Mouse (Mus musculus) MEL (cell line): ENCODE data around the gene Nexn. TPM values are rescaled to one million over a fixed set of nuclear protein-coding genes. Genes with fewer than 3 reads are reported as not detected.

Source experiments
- DNase-seq: peaks from one replicate; pipeline ENCODE4 v3.0.0; 2011; ENCODE audit warnings: low read depth, low spot score
- H3K27ac ChIP-seq: 2 replicates; pipeline ENCODE4 v1.5.1; 2012; ENCODE audit warnings: low read depth, mild to moderate bottlenecking, control low read depth, low read length, moderate library complexity; ENCODE audit not compliant: control insufficient read depth
- H3K27me3 ChIP-seq, 2 experiments: fragments of 150-350 bp in 1 of 2; sonication (generic) in 1 of 2; 2 replicates each; pipeline ENCODE4 v1.6.1; 2012; ENCODE audit warnings: low read length in 2 of 2, mild to moderate bottlenecking in 2 of 2, improper control_type of control experiment in 1 of 2, moderate library complexity in 1 of 2; ENCODE audit not compliant: insufficient read depth in 2 of 2, control insufficient read depth in 1 of 2
- H3K36me3 ChIP-seq, 2 experiments: 2 replicates each; pipeline ENCODE4 v1.6.1; 2012 to 2014; ENCODE audit warnings: low read length in 2 of 2, improper control_type of control experiment in 1 of 2, inconsistent platforms in 1 of 2, mild to moderate bottlenecking in 1 of 2; ENCODE audit not compliant: insufficient read depth in 2 of 2, control insufficient read depth in 1 of 2
- H3K4me1 ChIP-seq, 2 experiments: fragments of 150-350 bp in 1 of 2; sonication (generic) in 1 of 2; 2 replicates each; pipeline ENCODE4 v1.6.1; 2012; ENCODE audit warnings: low read length in 2 of 2, improper control_type of control experiment in 1 of 2, mild to moderate bottlenecking in 1 of 2; ENCODE audit not compliant: insufficient read depth in 2 of 2, control insufficient read depth in 1 of 2
- H3K4me3 ChIP-seq, 2 experiments: fragments of 150-350 bp in 1 of 2; sonication (generic) in 1 of 2; 2 replicates each; pipeline ENCODE4 v1.5.1; 2012; ENCODE audit warnings: low read depth in 2 of 2, low read length in 2 of 2, mild to moderate bottlenecking in 2 of 2, moderate library complexity in 2 of 2, control low read depth in 1 of 2, improper control_type of control experiment in 1 of 2; ENCODE audit not compliant: control insufficient read depth in 1 of 2, insufficient read depth in 1 of 2
- H3K79me2 ChIP-seq: 2 replicates; pipeline ENCODE4 v1.6.1; 2012; ENCODE audit warnings: mild to moderate bottlenecking, low read length, moderate library complexity; ENCODE audit not compliant: control insufficient read depth, poor library complexity, insufficient read depth
- H3K9ac ChIP-seq: 2 replicates; pipeline ENCODE4 v1.6.1; 2012; ENCODE audit warnings: low read depth, mild to moderate bottlenecking, control low read depth, low read length, moderate library complexity; ENCODE audit not compliant: control insufficient read depth, poor library complexity, severe bottlenecking
- H3K9me3 ChIP-seq: fragments of 150-350 bp; sonication (generic); replicated peaks from 2 replicates; pipeline ENCODE4 v1.6.1; 2012; ENCODE audit warnings: mild to moderate bottlenecking, low read length, improper control_type of control experiment, moderate library complexity; ENCODE audit not compliant: insufficient read depth
- BHLHE40 ChIP-seq: IDR thresholded peaks from 2 replicates; pipeline ENCODE4 v1.6.1; 2012; ENCODE audit warnings: low read depth, mild to moderate bottlenecking, inconsistent platforms, low read length, improper control_type of control experiment, borderline replicate concordance
- ELF1 ChIP-seq: IDR thresholded peaks from 2 replicates; pipeline ENCODE4 v1.6.1; 2014; ENCODE audit warnings: low read depth, mild to moderate bottlenecking, inconsistent platforms, low read length, improper control_type of control experiment, moderate library complexity
- EP300 ChIP-seq, 2 experiments: IDR thresholded peaks; 2 replicates each; pipeline ENCODE4 v1.6.1; 2011; ENCODE audit warnings: improper control_type of control experiment in 2 of 2, low read length in 2 of 2, low read depth in 1 of 2, mild to moderate bottlenecking in 1 of 2
- ETS1 ChIP-seq: IDR thresholded peaks from 2 replicates; pipeline ENCODE4 v1.6.1; 2012; ENCODE audit warnings: low read depth, mild to moderate bottlenecking, inconsistent platforms, low read length, improper control_type of control experiment, moderate library complexity
- GATA1 ChIP-seq: IDR thresholded peaks from 2 replicates; pipeline ENCODE4 v1.6.1; 2011; ENCODE audit warnings: low read depth, low read length, improper control_type of control experiment
- JUND ChIP-seq: IDR thresholded peaks from 2 replicates; pipeline ENCODE4 v1.6.1; 2011; ENCODE audit warnings: low read depth, mild to moderate bottlenecking, improper control_type of control experiment, low read length
- KAT2A ChIP-seq: conservative IDR thresholded peaks from 2 replicates; pipeline ENCODE4 v1.6.1; 2012; ENCODE audit warnings: low read depth, low read length, improper control_type of control experiment, inconsistent platforms
- MAFK ChIP-seq: IDR thresholded peaks from 2 replicates; pipeline ENCODE4 v1.6.1; 2011; ENCODE audit warnings: low read depth, mild to moderate bottlenecking, low read length, improper control_type of control experiment, borderline replicate concordance
- MAX ChIP-seq: IDR thresholded peaks from 2 replicates; pipeline ENCODE4 v1.6.1; 2011; ENCODE audit warnings: low read length, improper control_type of control experiment
- MXI1 ChIP-seq: IDR thresholded peaks from 2 replicates; pipeline ENCODE4 v1.6.1; 2011; ENCODE audit warnings: mild to moderate bottlenecking, low read depth, low read length, improper control_type of control experiment
- MYB ChIP-seq: IDR thresholded peaks from 2 replicates; pipeline ENCODE4 v1.6.1; 2011; ENCODE audit warnings: mild to moderate bottlenecking, low read depth, low read length, improper control_type of control experiment
- MYC ChIP-seq: IDR thresholded peaks from 2 replicates; pipeline ENCODE4 v1.6.1; 2011; ENCODE audit warnings: low read depth, mild to moderate bottlenecking, low read length, improper control_type of control experiment, moderate library complexity
- POLR2A ChIP-seq, 2 experiments: IDR thresholded peaks; 2 replicates each; pipeline ENCODE4 v1.6.1; 2011 to 2012; ENCODE audit warnings: low read length in 2 of 2, mild to moderate bottlenecking in 2 of 2, control low read depth in 1 of 2, improper control_type of control experiment in 1 of 2, low read depth in 1 of 2, moderate library complexity in 1 of 2; ENCODE audit not compliant: control insufficient read depth in 1 of 2, insufficient read depth in 1 of 2, poor library complexity in 1 of 2
- POLR2AphosphoS5 ChIP-seq: IDR thresholded peaks from 2 replicates; pipeline ENCODE4 v1.6.1; 2012; ENCODE audit warnings: low read depth, borderline replicate concordance, mild to moderate bottlenecking, inconsistent platforms, low read length, moderate library complexity, mixed read lengths
- RCOR1 ChIP-seq: IDR thresholded peaks from 2 replicates; pipeline ENCODE4 v1.6.1; 2012; ENCODE audit warnings: low read depth, mild to moderate bottlenecking, inconsistent platforms, low read length, improper control_type of control experiment
- SIN3A ChIP-seq: IDR thresholded peaks from 2 replicates; pipeline ENCODE4 v1.6.1; 2012; ENCODE audit warnings: low read length, improper control_type of control experiment, inconsistent platforms
- TAL1 ChIP-seq: IDR thresholded peaks from 2 replicates; pipeline ENCODE4 v1.6.1; 2012; ENCODE audit warnings: mild to moderate bottlenecking, inconsistent platforms, low read length, moderate library complexity, mixed read lengths
- TCF12 ChIP-seq: IDR thresholded peaks from 2 replicates; pipeline ENCODE4 v1.6.1; 2014; ENCODE audit warnings: low read depth, mild to moderate bottlenecking, inconsistent platforms, low read length, improper control_type of control experiment, moderate library complexity
- USF1 ChIP-seq: IDR thresholded peaks from 2 replicates; pipeline ENCODE4 v1.6.1; 2014; ENCODE audit warnings: low read depth, mild to moderate bottlenecking, inconsistent platforms, low read length, improper control_type of control experiment, moderate library complexity
- USF2 ChIP-seq, 2 experiments: IDR thresholded peaks; 2 replicates each; pipeline ENCODE4 v1.6.1; 2011 to 2012; ENCODE audit warnings: improper control_type of control experiment in 2 of 2, low read length in 2 of 2, borderline replicate concordance in 1 of 2, inconsistent platforms in 1 of 2, low read depth in 1 of 2, mild to moderate bottlenecking in 1 of 2; ENCODE audit not compliant: insufficient read depth in 1 of 2
- ZC3H11A ChIP-seq: IDR thresholded peaks from 2 replicates; pipeline ENCODE4 v1.6.1; 2012; ENCODE audit warnings: low read depth, mild to moderate bottlenecking, inconsistent platforms, low read length, improper control_type of control experiment
- ZKSCAN1 ChIP-seq: IDR thresholded peaks from 2 replicates; pipeline ENCODE4 v1.6.1; 2012; ENCODE audit warnings: low read depth, mild to moderate bottlenecking, inconsistent platforms, low read length, improper control_type of control experiment, moderate library complexity
- ZNF384 ChIP-seq: IDR thresholded peaks from 2 replicates; pipeline ENCODE4 v1.6.1; 2012; ENCODE audit warnings: low read depth, mild to moderate bottlenecking, inconsistent platforms, low read length, improper control_type of control experiment
- polyA plus RNA-seq, 2 experiments: library from polyadenylated mRNA; stranded (reverse) in 1 of 2; unstranded in 1 of 2; fragments of >175 nt in 1 of 2; fragments of >200 nt in 1 of 2; gene quantifications; 2 replicates each; pipeline versions ENCODE4 v1.2.1 to v1.2.4; 2012; ENCODE audit warnings: low replicate concordance in 2 of 2, low read depth in 1 of 2; ENCODE audit not compliant: insufficient read length in 2 of 2, insufficient read depth in 1 of 2, missing spikeins in 1 of 2
- total RNA-seq: library from RNA; depleted of rRNA; stranded (reverse); fragments of 300-350 nt; gene quantifications from 2 replicates; pipeline ENCODE4 v1.2.3, GENCODE M21; 2012

Gene Nexn
- total and polyA plus RNA-seq, 3 experiments, result 0.19 to 0.96 TPM; not detected in 1

GRCm38 (mm10) chr3:152231333-152232100, 34.6 kb downstream of the Nexn start:
- Histone ChIP-seq H3K4me1 (peaks cover 3 to 14% of the 10 kb centered on the region in 2 experiments), H3K9ac (no peak overlapping the region), H3K36me3 (peaks cover 38 to 81% of the 10 kb centered on the region in 2 experiments), H3K79me2 (peaks cover 7% of the 10 kb centered on the region; the same call in 1 of the 2 replicates), H3K27me3 (no peaks in the 10 kb centered on the region), H3K4me3 (no peak overlapping the region), H3K9me3 (no peaks in the 10 kb centered on the region), H3K27ac (no peak overlapping the region)
- TF ChIP-seq BHLHE40 (peak; percentile 90), EP300 (IDR thresholded peaks at IDR 0.05; ENCODE audit: low read depth in 1 of 2, low read length in 2 of 2) (peak; percentile 77 to 87), MXI1 (peak; percentile 89), JUND (no peak), MAFK (no peak), GATA1 (peak; percentile 87), SIN3A (peak; percentile 90), MAX (peak; percentile 82), ZNF384 (no peak), TCF12 (peak; percentile 95), ZKSCAN1 (no peak), KAT2A (no peak), ELF1 (no peak), ETS1 (peak; percentile 87), RCOR1 (peak; percentile 61; the same call in 1 of the 2 replicates), POLR2A (IDR thresholded peaks at IDR 0.05; ENCODE audit: control insufficient read depth in 1 of 2, insufficient read depth in 1 of 2, low read depth in 1 of 2, low read length in 2 of 2, poor library complexity in 1 of 2) (no peak; a peak in 1 of 4 replicates), TAL1 (peak; percentile 74), MYB (0 out of 2 replicates have a peak, but pooled peaks have one; percentile 28), POLR2AphosphoS5 (no peak), ZC3H11A (no peak), MYC (peak; percentile 73; the same call in 1 of the 2 replicates), USF1 (peak; percentile 67), USF2 (IDR thresholded peaks at IDR 0.05; ENCODE audit: borderline replicate concordance in 1 of 2, insufficient read depth in 1 of 2, low read depth in 1 of 2, low read length in 2 of 2) (no peak)
- peak; percentile 77 for DNase-seq
